Mouse (Mus musculus) left cerebral cortex, postnatal 36 days (tissue): Measurements from ENCODE around the gene Olfr1423. TPM values are rescaled to one million over a fixed set of nuclear protein-coding genes. Genes with fewer than 3 reads are reported as not detected.

Source experiments
- DNase-seq, 2 experiments: peaks; one replicate each; pipeline ENCODE4 v3.0.0; 2021 to 2022; ENCODE audit warnings: low spot score in 2 of 2, mixed read lengths in 1 of 2
- intact Hi-C: fragments of 180-260 bp; cut with DNase I; formaldehyde crosslinking; loops from one replicate; pipeline ENCODE4 v1.15.1; 2025
- total RNA-seq, 2 experiments: library from RNA; stranded (reverse); gene quantifications; 2 replicates each; pipeline ENCODE4 v1.2.3; 2021

The Olfr1423 gene
- total RNA-seq, 2 experiments from 2014 or later, result not detected

- intact Hi-C loops, result loop anchor here (5.0 to 10.0 kb wide), 4 partner anchors 41 to 586 kb away; partner anchors contain the start of genes Dtx4, Gm4952, Mrpl16 and Osbp
Observed at GRCm38 (mm10) chr19:12008410-12009380, 32.4 kb downstream of the Olfr1423 start.

GRCm38 (mm10) chr19:12007105-12007931, 33.8 kb downstream of the Olfr1423 start:
- intact Hi-C loops, result loop anchor here (5.0 to 10.0 kb wide), 4 partner anchors 40 to 587 kb away; partner anchors contain the start of genes Dtx4, Gm4952, Mrpl16 and Osbp
- DNase-seq, result peak in 1 of 2 experiments; percentile 40

More at GRCm38 (mm10) chr19:12008410-12009380, 32.4 kb downstream of the Olfr1423 start:
- no peak for DNase-seq

GRCm38 (mm10) chr19:12006361-12006947, 34.7 kb downstream of the Olfr1423 start:
- DNase-seq, result peak in 1 of 2 experiments; percentile 32
- intact Hi-C loops, result loop anchor here (5.0 to 10.0 kb wide), 4 partner anchors 39 to 588 kb away; partner anchors contain the start of genes Dtx4, Gm4952, Mrpl16 and Osbp

GRCm38 (mm10) chr19:12005376-12006360, 35.4 kb downstream of the Olfr1423 start:
- intact Hi-C loops, result loop anchor here (5.0 to 10.0 kb wide), 4 partner anchors 38 to 589 kb away; partner anchors contain the start of genes Dtx4, Gm4952, Mrpl16 and Osbp
- DNase-seq, result peak; percentile 82 to 90

- intact Hi-C loops, result loop anchor here (5.0 to 10.0 kb wide), 4 partner anchors 37 to 590 kb away; partner anchors contain the start of genes Dtx4, Gm4952, Mrpl16 and Osbp
- peak in 1 of 2 experiments; percentile 42 for DNase-seq
Observed at GRCm38 (mm10) chr19:12004216-12005008, 36.7 kb downstream of the Olfr1423 start.

GRCm38 (mm10) chr19:12003568-12003967, 37.5 kb downstream of the Olfr1423 start:
- no peak for DNase-seq
- intact Hi-C loops, result loop anchor here (10.0 kb wide), 1 partner anchor 591 kb away; the partner anchor contains the start of gene Gm4952

- intact Hi-C loops, result loop anchor here (10.0 kb wide), 1 partner anchor 592 kb away; the partner anchor contains the start of gene Gm4952
- DNase-seq, result no peak
Observed at GRCm38 (mm10) chr19:12002791-12003190, 38.3 kb downstream of the Olfr1423 start.

- intact Hi-C loops, result loop anchor here (10.0 kb wide), 1 partner anchor 593 kb away; the partner anchor contains the start of gene Gm4952
- DNase-seq, result peak in 1 of 2 experiments; percentile 61
Observed at GRCm38 (mm10) chr19:12002125-12002524, 39.0 kb downstream of the Olfr1423 start.

GRCm38 (mm10) chr19:12001686-12002085, 39.4 kb downstream of the Olfr1423 start:
- intact Hi-C loops, result loop anchor here (10.0 kb wide), 1 partner anchor 593 kb away; the partner anchor contains the start of gene Gm4952
- DNase-seq, result no peak

- DNase-seq, result no peak
- intact Hi-C loops, result no loop called here
Observed at GRCm38 (mm10) chr19:11995722-11996448, 45.2 kb downstream of the Olfr1423 start.

- no peak for DNase-seq
- intact Hi-C loops, result loop anchor here (5.0 kb wide), 1 partner anchor 73 kb away; no protein-coding TSS in a partner anchor
Observed at GRCm38 (mm10) chr19:11994703-11995431, 46.2 kb downstream of the Olfr1423 start.

GRCm38 (mm10) chr19:11992441-11993029, 48.6 kb downstream of the Olfr1423 start:
- intact Hi-C loops, result loop anchor here (5.0 kb wide), 1 partner anchor 70 kb away; no protein-coding TSS in a partner anchor

GRCm38 (mm10) chr19:11992034-11992433, 49.1 kb downstream of the Olfr1423 start:
- DNase-seq, result no peak
- intact Hi-C loops, result loop anchor here (5.0 kb wide), 1 partner anchor 70 kb away; no protein-coding TSS in a partner anchor

More at GRCm38 (mm10) chr19:11992441-11993029, 48.6 kb downstream of the Olfr1423 start:
- DNase-seq, result no peak

- no peak for DNase-seq
- intact Hi-C loops, result no loop called here
Observed at GRCm38 (mm10) chr19:11989334-11989733, 51.8 kb downstream of the Olfr1423 start.

GRCm38 (mm10) chr19:11987841-11988240, 53.3 kb downstream of the Olfr1423 start:
- no peak for DNase-seq
- intact Hi-C loops, result no loop called here
